In the genomic region with DNA sequence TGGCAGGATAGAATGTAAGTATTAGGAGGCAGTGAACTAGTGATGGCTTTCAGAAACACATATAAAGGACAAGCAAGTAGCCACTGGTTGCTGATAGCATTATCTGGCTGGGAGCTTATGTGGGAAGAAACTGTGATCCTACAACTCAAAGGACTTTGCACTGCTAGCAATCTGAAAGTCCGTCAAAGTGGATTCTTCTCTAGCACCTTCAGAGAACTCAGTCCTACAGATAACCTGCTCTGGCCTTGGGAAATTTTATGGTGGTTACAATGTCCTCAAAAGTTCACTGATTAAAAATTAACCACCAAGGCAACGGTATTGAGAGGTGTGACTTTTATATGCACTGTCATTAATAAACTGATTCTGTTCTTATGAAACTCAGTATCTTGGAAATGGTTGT, we compare ENCODE assay signal across 15 mouse cellular contexts.
"Had no signal": no experiment of that assay in that cellular context is flagged by ENCODE, and none has a peak within 500 bp of the region (broad histone marks: within the 10 kb centered on the region; RNA-seq: fewer than 3 reads in every experiment).

No protein-coding gene starts in this region.

- H3K4me2 ChIP-seq: neural tube, embryonic 13.5 days; neural tube, embryonic 15.5 days; stomach, embryonic 15.5 days had no signal

- H3K27ac ChIP-seq: neural tube, embryonic 13.5 days; neural tube, embryonic 15.5 days; stomach, embryonic 15.5 days; stomach, postnatal 0 days had no signal

- H3K4me1 ChIP-seq: neural tube, embryonic 13.5 days; neural tube, embryonic 15.5 days; stomach, embryonic 15.5 days had no signal

- H3K27me3 ChIP-seq: neural tube, embryonic 13.5 days; neural tube, embryonic 15.5 days; stomach, embryonic 15.5 days had no signal

- DNase-seq: retina, postnatal 1 day; right cerebral cortex, postnatal 14 days; right cerebral cortex, postnatal 25 days; right cerebral cortex, postnatal 4 days; spleen, adult 18-20 months; thymus, adult 18-20 months; thymus, adult 2 months; thymus, postnatal 14 days; thymus, postnatal 25 days; thymus, postnatal 36 days; thymus, postnatal 4 days had no signal

- H3K4me3 ChIP-seq: neural tube, embryonic 13.5 days; neural tube, embryonic 15.5 days; stomach, embryonic 15.5 days had no signal

- H3K36me3 ChIP-seq: neural tube, embryonic 13.5 days; neural tube, embryonic 15.5 days; stomach, embryonic 15.5 days had no signal

- H3K9ac ChIP-seq: neural tube, embryonic 13.5 days; neural tube, embryonic 15.5 days; stomach, embryonic 15.5 days had no signal

- H3K9me3 ChIP-seq: neural tube, embryonic 13.5 days; neural tube, embryonic 15.5 days; stomach, embryonic 15.5 days had no signal
